Mouse (Mus musculus) Patski (cell line): ENCODE results near the gene Exoc3l4. TPM values are rescaled to one million over a fixed set of nuclear protein-coding genes. Genes with fewer than 3 reads are reported as not detected.

Experiments used
- ATAC-seq: fragments of 100-300 bp; one replicate; pipeline ENCODE4 v1.8.0; 2021
- CTCF ChIA-PET: fragments of 350-600 bp; sonication (Branson Sonifier 250); formaldehyde crosslinking; loops from one replicate; lab custom pipeline; 2022; ENCODE audit warnings: inconsistent platforms; lab: Charles Lee
- POLR2A ChIA-PET: fragments of 350-600 bp; sonication (Branson Sonifier 250); formaldehyde crosslinking; loops from one replicate; lab custom pipeline; 2022; ENCODE audit warnings: antibody characterized with exemption, inconsistent platforms; lab: Charles Lee
- DNase-seq: peaks from one replicate; pipeline ENCODE4 v3.0.0-alpha.2; 2011; ENCODE audit warnings: low read depth, low spot score
- H3K27me3 ChIP-seq: fragments of 371-371 bp; one replicate; pipeline ENCODE4 v1.5.1; 2021
- CTCF ChIP-seq: fragments of 100-300 bp; IDR thresholded peaks from one replicate; pipeline ENCODE4 v1.5.1; 2021
- in situ Hi-C: fragments of 300-500 bp; cut with MboI; formaldehyde crosslinking; loops from 3 replicates; pipeline ENCODE4 v1.11.1; 2018; ENCODE audit warnings: low pct_unique_long_range_greater_than_20kb, mixed read lengths
- polyA plus RNA-seq: library from polyadenylated mRNA; unstranded; gene quantifications from one replicate; pipeline ENCODE4 v1.2.3, GENCODE M21; 2021

Exoc3l4 gene
- polyA plus RNA-seq, 1 experiment from 2014 or later = 8.5 TPM

- DNase-seq (no peak), ATAC-seq (peak; percentile 9)
- in situ Hi-C loops = no loop called here
- ChIA-PET POLR2A (interaction anchor here (1.0 kb wide), 1 partner anchor 9 kb away, joined by 3 read pairs; no protein-coding TSS in a partner anchor), CTCF (no interaction called here)
- H3K27me3 ChIP-seq = no peaks in the 10 kb centered on the region
- TF ChIP-seq CTCF = no peak
These were observed 38.8 kb upstream of the Exoc3l4 start for GRCm38 (mm10) chr12:111377986-111378490.

GRCm38 (mm10) chr12:111378812-111379211 lies 38.0 kb upstream of the Exoc3l4 start:
- POLR2A ChIA-PET = interaction anchor here (1.0 kb wide), 1 partner anchor 8 kb away, joined by 3 read pairs; no protein-coding TSS in a partner anchor
- DNase-seq = no peak
- H3K27me3 ChIP-seq = no peaks in the 10 kb centered on the region
- TF ChIP-seq CTCF = no peak
- CTCF ChIA-PET = no interaction called here
- in situ Hi-C loops = no loop called here
- no peak for ATAC-seq

- in situ Hi-C loops = no loop called here
- ATAC-seq = peak; percentile 2
- no peak for TF ChIP-seq CTCF
- H3K27me3 ChIP-seq = no peaks in the 10 kb centered on the region
- CTCF ChIA-PET = no interaction called here
- DNase-seq = no peak
- POLR2A ChIA-PET = interaction anchor here (0.8 kb wide), 1 partner anchor 8 kb away, joined by 3 read pairs; no protein-coding TSS in a partner anchor
These were observed 30.8 kb upstream of the Exoc3l4 start for GRCm38 (mm10) chr12:111385883-111386641.

GRCm38 (mm10) chr12:111386642-111387120 lies 30.1 kb upstream of the Exoc3l4 start:
- DNase-seq = no peak
- ATAC-seq = peak; percentile 88
- in situ Hi-C loops = no loop called here
- no peaks in the 10 kb centered on the region for H3K27me3 ChIP-seq
- POLR2A ChIA-PET = interaction anchor here (0.8 kb wide), 1 partner anchor 9 kb away, joined by 3 read pairs; no protein-coding TSS in a partner anchor
- CTCF ChIA-PET = interaction anchor here (0.7 kb wide), 1 partner anchor 9 kb away, joined by 3 read pairs; no protein-coding TSS in a partner anchor
- no peak for TF ChIP-seq CTCF

GRCm38 (mm10) chr12:111387146-111387545 lies 29.7 kb upstream of the Exoc3l4 start:
- no peak for TF ChIP-seq CTCF

GRCm38 (mm10) chr12:111394008-111394407 lies 22.8 kb upstream of the Exoc3l4 start:
- in situ Hi-C loops = no loop called here
- DNase-seq (no peak), ATAC-seq (no peak)
- POLR2A ChIA-PET = no interaction called here
- no peak for TF ChIP-seq CTCF
- no peaks in the 10 kb centered on the region for H3K27me3 ChIP-seq
- CTCF ChIA-PET = no interaction called here

More at GRCm38 (mm10) chr12:111387146-111387545, 29.7 kb upstream of the Exoc3l4 start:
- CTCF ChIA-PET = interaction anchor here (0.7 kb wide), 1 partner anchor 9 kb away, joined by 3 read pairs; no protein-coding TSS in a partner anchor
- POLR2A ChIA-PET = interaction anchor here (0.8 kb wide), 1 partner anchor 9 kb away, joined by 3 read pairs; no protein-coding TSS in a partner anchor
- DNase-seq (no peak), ATAC-seq (peak; percentile 27)
- in situ Hi-C loops = no loop called here
- H3K27me3 ChIP-seq = no peaks in the 10 kb centered on the region

GRCm38 (mm10) chr12:111396997-111397396 lies 19.8 kb upstream of the Exoc3l4 start:
- ATAC-seq (no peak), DNase-seq (no peak)
- in situ Hi-C loops = no loop called here
- H3K27me3 ChIP-seq = no peaks in the 10 kb centered on the region
- TF ChIP-seq CTCF = no peak
- CTCF ChIA-PET = no interaction called here
- POLR2A ChIA-PET = no interaction called here

GRCm38 (mm10) chr12:111401454-111402184 lies 15.2 kb upstream of the Exoc3l4 start:
- peak; percentile 55 for ATAC-seq
- ChIA-PET POLR2A (interaction anchor here (0.6 kb wide), 2 partner anchors 32 to 103 kb away, joined by 3 to 4 read pairs; no protein-coding TSS in a partner anchor), CTCF (interaction anchor here (0.6 to 2.1 kb wide), 12 partner anchors 10 to 129 kb away, joined by 3 to 15 read pairs (median 4); no protein-coding TSS in a partner anchor)

GRCm38 (mm10) chr12:111404880-111405279 lies 11.9 kb upstream of the Exoc3l4 start:
- no peaks in the 10 kb centered on the region for H3K27me3 ChIP-seq
- DNase-seq (no peak), ATAC-seq (no peak)
- in situ Hi-C loops = no loop called here
- TF ChIP-seq CTCF = no peak
- ChIA-PET CTCF (no interaction called here), POLR2A (no interaction called here)

More at GRCm38 (mm10) chr12:111401454-111402184, 15.2 kb upstream of the Exoc3l4 start:
- DNase-seq = no peak
- no peak for TF ChIP-seq CTCF
- H3K27me3 ChIP-seq = no peaks in the 10 kb centered on the region
- in situ Hi-C loops = no loop called here

- ATAC-seq = no peak
- CTCF ChIA-PET = no interaction called here
- no peaks in the 10 kb centered on the region for H3K27me3 ChIP-seq
- POLR2A ChIA-PET = no interaction called here
- DNase-seq = no peak
- no peak for TF ChIP-seq CTCF
- in situ Hi-C loops = no loop called here
These were observed 10.2 kb upstream of the Exoc3l4 start, which contains the start of gene Lbhd2 for GRCm38 (mm10) chr12:111406622-111407021. Lbhd2 (plus strand) TSS chr12:111406809.
